Mouse (Mus musculus) ES-Bruce4 (cell line): ENCODE measurements at regions not wholly inside any gene's neighbourhood (a gene's known extent, or its start where the extent isn't known, plus 50 kb on each side); places are given as distances from the start of the nearest gene placed in this dataset.

Source experiments
- H3K27ac ChIP-seq: 2 replicates; pipeline ENCODE4 v1.5.1; 2012; ENCODE audit warnings: low read length, inconsistent platforms; ENCODE audit not compliant: insufficient read depth
- H3K27me3 ChIP-seq: 2 replicates; pipeline ENCODE4 v1.6.1; 2012; ENCODE audit warnings: mild to moderate bottlenecking, low read length, inconsistent platforms; ENCODE audit not compliant: control insufficient read depth, poor library complexity, insufficient read depth, severe bottlenecking
- H3K36me3 ChIP-seq: 2 replicates; pipeline ENCODE4 v1.6.1; 2012; ENCODE audit warnings: inconsistent platforms, mild to moderate bottlenecking, low read length, moderate library complexity; ENCODE audit not compliant: control insufficient read depth, poor library complexity, insufficient read depth, severe bottlenecking
- H3K4me1 ChIP-seq: one replicate; pipeline ENCODE4 v1.8.1; 2011; ENCODE audit warnings: low read length; ENCODE audit not compliant: control insufficient read depth, insufficient read depth
- H3K4me3 ChIP-seq: 2 replicates; pipeline ENCODE4 v1.5.1; 2011; ENCODE audit warnings: low read depth, mild to moderate bottlenecking, low read length
- H3K9ac ChIP-seq: 2 replicates; pipeline ENCODE4 v1.6.1; 2012; ENCODE audit warnings: low read depth, mild to moderate bottlenecking, inconsistent platforms; ENCODE audit not compliant: poor library complexity, severe bottlenecking
- H3K9me3 ChIP-seq: replicated peaks from 2 replicates; pipeline ENCODE4 v1.6.1; 2012; ENCODE audit warnings: mild to moderate bottlenecking, low read length, inconsistent platforms; ENCODE audit not compliant: control insufficient read depth, poor library complexity, insufficient read depth, severe bottlenecking
- CTCF ChIP-seq: IDR thresholded peaks from one replicate; pipeline ENCODE4 v1.8.1; 2011; ENCODE audit warnings: low read depth, low read length
- EP300 ChIP-seq: IDR thresholded peaks from 2 replicates; pipeline ENCODE4 v1.6.1; 2011; ENCODE audit warnings: low read depth, low read length; ENCODE audit not compliant: insufficient read depth
- POLR2A ChIP-seq: IDR thresholded peaks from one replicate; pipeline ENCODE4 v1.8.1; 2011; ENCODE audit warnings: low read length; ENCODE audit not compliant: insufficient read depth

GRCm38 (mm10) chr1:113194116-113194812 is 1329.5 kb upstream of the Dsel start:
- no peaks in the 10 kb centered on the region for H3K4me1 ChIP-seq
- H3K9ac ChIP-seq, result no peak overlapping the region
- no peaks in the 10 kb centered on the region for H3K27me3 ChIP-seq
- TF ChIP-seq EP300 (no peak), CTCF (no peak), POLR2A (no peak)
- H3K9me3 ChIP-seq, result no peaks in the 10 kb centered on the region
- H3K27ac ChIP-seq, result no peak overlapping the region
- H3K4me3 ChIP-seq, result no peak overlapping the region
- H3K36me3 ChIP-seq, result no peaks in the 10 kb centered on the region

- Histone ChIP-seq H3K27ac (no peak overlapping the region), H3K9me3 (no peaks in the 10 kb centered on the region), H3K4me1 (no peaks in the 10 kb centered on the region), H3K9ac (no peak overlapping the region), H3K4me3 (no peak overlapping the region), H3K36me3 (no peaks in the 10 kb centered on the region), H3K27me3 (no peaks in the 10 kb centered on the region)
- TF ChIP-seq EP300 (no peak), CTCF (no peak), POLR2A (no peak)
Observed at GRCm38 (mm10) chr1:113163173-113163572, 1298.5 kb upstream of the Dsel start.
